40 mouse cellular contexts compared by ENCODE assay signal in genomic region chr2:164377478-164378426, GRCm38 (mm10). TPM values are rescaled to one million over a fixed set of nuclear protein-coding genes. Genes with fewer than 3 reads are reported as not detected.
DNase-seq lines count a peak whose midpoint lies in the region; ATAC-seq lines count a peak whose summit lies in the region.
"Had no signal": no experiment of that assay in that cellular context is flagged by ENCODE, and none has a peak within 500 bp of the region (broad histone marks: within the 10 kb centered on the region; RNA-seq: fewer than 3 reads in every experiment).

No protein-coding gene starts in this region.

- H3K36me3 ChIP-seq in forebrain, embryonic 11.5 days (ENCODE audit: control insufficient read depth, insufficient read depth, low read length), result no peaks in the 10 kb centered on the region
- H3K36me3 ChIP-seq: forebrain, embryonic 15.5 days; heart, embryonic 10.5 days; heart, embryonic 15.5 days; liver, embryonic 13.5 days; midbrain, embryonic 13.5 days had no signal

- peak; percentile 68 for DNase-seq in heart, adult 11 months
- no peak for DNase-seq in heart, postnatal 25 days (ENCODE audit: low spot score)
- peak; percentile 43 for DNase-seq in 3134 (ENCODE audit: extremely low read depth, insufficient read length, low spot score)
- DNase-seq in adipocyte (ENCODE audit: low spot score), result peak; percentile 35
- no peak for DNase-seq in forebrain, embryonic 11.5 days (ENCODE audit: low spot score)
- DNase-seq in layer of hippocampus, postnatal 14 days (ENCODE audit: low spot score in 2 of 2), result no peak
- DNase-seq in thymus, postnatal 10 days (ENCODE audit: low spot score in 2 of 2), result no peak
- DNase-seq: adrenal gland, adult 8-10 months; cerebellum, adult 11 months; cerebellum, adult 9-10 months; cerebellum, postnatal 36 days; gastrocnemius, adult 2 months; heart, postnatal 36 days; kidney, adult 9 months; kidney, postnatal 14 days; liver, embryonic 13.5 days; lung, adult 2 months; lung, postnatal 10 days; right cerebral cortex, adult 18-20 months; right cerebral cortex, postnatal 4 days; thymus, postnatal 25 days had no signal

- no peak overlapping the region for H3K4me3 ChIP-seq in forebrain, embryonic 11.5 days (ENCODE audit: low read depth, low read length)
- H3K4me3 ChIP-seq: forebrain, embryonic 15.5 days; gastrocnemius, adult 2 months; heart, embryonic 10.5 days; heart, embryonic 15.5 days; left cerebral cortex, adult 2 months; liver, embryonic 13.5 days; midbrain, embryonic 13.5 days had no signal

- no peaks in the 10 kb centered on the region for H3K27me3 ChIP-seq in forebrain, embryonic 11.5 days (ENCODE audit: control insufficient read depth, insufficient read depth, low read length)
- H3K27me3 ChIP-seq: forebrain, embryonic 15.5 days; heart, embryonic 15.5 days; liver, embryonic 13.5 days; midbrain, embryonic 13.5 days had no signal

- intact Hi-C loops in heart, postnatal 25 days (cut with DNase I), result no loop called here

- no peak overlapping the region for H3K9ac ChIP-seq in forebrain, embryonic 11.5 days (ENCODE audit: low read length)
- H3K9ac ChIP-seq: forebrain, embryonic 15.5 days; heart, embryonic 15.5 days; hindbrain, embryonic 14.5 days; liver, embryonic 13.5 days; midbrain, embryonic 13.5 days had no signal

- H3K27ac ChIP-seq in forebrain, embryonic 11.5 days (ENCODE audit: low read depth, low read length), result no peak overlapping the region
- H3K27ac ChIP-seq: forebrain, embryonic 15.5 days; gastrocnemius, adult 2 months; heart, embryonic 10.5 days; heart, embryonic 15.5 days; hindbrain, embryonic 14.5 days; left cerebral cortex, adult 2 months; liver, embryonic 13.5 days; macrophage; midbrain, embryonic 13.5 days had no signal

- no peak overlapping the region for H3K4me2 ChIP-seq in forebrain, embryonic 11.5 days (ENCODE audit: low read depth, low read length, severe bottlenecking)
- H3K4me2 ChIP-seq: forebrain, embryonic 15.5 days; heart, embryonic 15.5 days; hindbrain, embryonic 14.5 days; liver, embryonic 13.5 days; midbrain, embryonic 13.5 days had no signal

- no peaks in the 10 kb centered on the region for H3K4me1 ChIP-seq in forebrain, embryonic 11.5 days (replicated peaks; ENCODE audit: control insufficient read depth, insufficient read depth, low read length)
- H3K4me1 ChIP-seq: forebrain, embryonic 15.5 days; heart, embryonic 10.5 days; heart, embryonic 15.5 days; liver, embryonic 13.5 days; midbrain, embryonic 13.5 days had no signal

- no peaks in the 10 kb centered on the region for H3K9me3 ChIP-seq in forebrain, embryonic 11.5 days (ENCODE audit: control insufficient read depth, low read length)
- H3K9me3 ChIP-seq: forebrain, embryonic 15.5 days; heart, embryonic 10.5 days; heart, embryonic 15.5 days; liver, embryonic 13.5 days; midbrain, embryonic 13.5 days had no signal

- WGBS in forebrain, embryonic 11.5 days, result 90% methylated on average over 15 of the region's 15 CpGs

- ATAC-seq in megakaryocyte progenitor cell, adult 5-6 weeks (replicated peaks; ENCODE audit: poor library complexity), result 0 out of 2 replicates have a peak, but pooled peaks have one; percentile 16
- no peak for ATAC-seq in forebrain, embryonic 11.5 days (replicated peaks; ENCODE audit: low FRiP score)
- ATAC-seq: activated CD4-positive, CD25-positive, alpha-beta regulatory T cell, adult 4 months; CD4-positive, CD25-positive, alpha-beta regulatory T cell, adult 4 months; forebrain, embryonic 15.5 days; intestine, postnatal 0 days; midbrain, embryonic 13.5 days had no signal

RNA-seq across cellular contexts. Expression of gene Slpi, which starts 11.1 kb away (rescaled TPM):
- 1 to 10 TPM; 3.1 to 7.2 TPM for total RNA-seq in heart, postnatal 25 days (2021)
- total RNA-seq in megakaryocyte progenitor cell, adult 5-6 weeks (2015), result 244 and 316 TPM in 2 replicates
- total RNA-seq in megakaryocyte progenitor cell, adult 5-6 weeks (2017), result 39.7 and 71.6 TPM in 2 replicates
- polyA plus RNA-seq in forebrain, embryonic 11.5 days (2014; fragmentation: Nextera tagmentation; extraction: Ambion mirVana), result 0.31 and 0.32 TPM in 2 replicates
- total RNA-seq in layer of hippocampus, postnatal 14 days (2021), result 1 to 10 TPM; 1.2 to 2.0 TPM
- total RNA-seq: left cerebral cortex, adult 2 months had no signal
- polyA plus RNA-seq: forebrain, embryonic 15.5 days had no signal

RNA-seq across cellular contexts. Expression of gene Rbpjl, which starts 25.2 kb away (rescaled TPM):
- total RNA-seq in heart, postnatal 25 days (2021), result not detected
- not detected in 2 replicates for total RNA-seq in megakaryocyte progenitor cell, adult 5-6 weeks (2015)
- not detected in 2 replicates for total RNA-seq in megakaryocyte progenitor cell, adult 5-6 weeks (2017)
- not detected in 2 replicates for polyA plus RNA-seq in forebrain, embryonic 11.5 days (2014; fragmentation: Nextera tagmentation; extraction: Ambion mirVana)
- under 1 TPM; 0.41 to 0.91 TPM for total RNA-seq in layer of hippocampus, postnatal 14 days (2021)
- total RNA-seq: adrenal gland, adult 8-10 months; gastrocnemius, adult 2 months; heart, postnatal 36 days had no signal
- polyA plus RNA-seq: activated CD4-positive, CD25-positive, alpha-beta regulatory T cell, adult 4 months; CD4-positive, CD25-positive, alpha-beta regulatory T cell, adult 4 months; embryonic facial prominence, embryonic 11.5 days; macrophage; midbrain, embryonic 13.5 days; neural tube, embryonic 11.5 days had no signal

RNA-seq across cellular contexts. Expression of gene Matn4, which starts 27.2 kb away (rescaled TPM):
- total RNA-seq in heart, postnatal 25 days (2021), result under 1 TPM; 0.42 to 0.52 TPM
- total RNA-seq in megakaryocyte progenitor cell, adult 5-6 weeks (2015), result not detected in 2 replicates
- not detected in 2 replicates for total RNA-seq in megakaryocyte progenitor cell, adult 5-6 weeks (2017)
- not detected in 2 replicates for polyA plus RNA-seq in forebrain, embryonic 11.5 days (2014; fragmentation: Nextera tagmentation; extraction: Ambion mirVana)
- 10 to 100 TPM; 21.2 to 21.6 TPM for total RNA-seq in layer of hippocampus, postnatal 14 days (2021)
- polyA plus RNA-seq: CD4-positive, CD25-positive, alpha-beta regulatory T cell, adult 4 months; macrophage had no signal

RNA-seq across cellular contexts. Expression of gene Svs5, which starts 45.2 kb away (rescaled TPM):
- not detected for total RNA-seq in heart, postnatal 25 days (2021)
- total RNA-seq in megakaryocyte progenitor cell, adult 5-6 weeks (2015), result not detected in 2 replicates
- total RNA-seq in megakaryocyte progenitor cell, adult 5-6 weeks (2017), result not detected in 2 replicates
- polyA plus RNA-seq in forebrain, embryonic 11.5 days (2014; fragmentation: Nextera tagmentation; extraction: Ambion mirVana), result not detected in 2 replicates
- not detected for total RNA-seq in layer of hippocampus, postnatal 14 days (2021)
- total RNA-seq: gastrocnemius, adult 2 months; heart, postnatal 36 days; layer of hippocampus, adult 18-20 months; layer of hippocampus, postnatal 10 days; left cerebral cortex, adult 2 months; left cerebral cortex, postnatal 36 days had no signal
- polyA plus RNA-seq: activated CD4-positive, CD25-positive, alpha-beta regulatory T cell, adult 4 months; CD4-positive, CD25-positive, alpha-beta regulatory T cell, adult 4 months; embryonic facial prominence, embryonic 11.5 days; forebrain, embryonic 15.5 days; frontal cortex, adult 2 months; heart, embryonic 10.5 days; heart, embryonic 15.5 days; hindbrain, embryonic 14.5 days; intestine, postnatal 0 days; limb, embryonic 14.5 days; liver, embryonic 13.5 days; lung, adult 2 months; macrophage; midbrain, embryonic 13.5 days; neural tube, embryonic 11.5 days; spleen, adult 2 months had no signal

Comparison
In these comparisons a context has a peak if more than half of its experiments do, and no peak if none do; other contexts are left out.
1. DNase-seq: peak in heart, adult 11 months (single experiment), 3134 (single experiment) and adipocyte (single experiment); none in heart, postnatal 25 days (single experiment), forebrain, embryonic 11.5 days (single experiment), layer of hippocampus, postnatal 14 days (0 of 2) and thymus, postnatal 10 days (0 of 2).
2. RNA of gene Slpi, which starts 11.1 kb away (total RNA-seq): 39.7 to 316 TPM in megakaryocyte progenitor cell, adult 5-6 weeks; 3.1 to 7.2 TPM in heart, postnatal 25 days and 1.2 to 2.0 TPM in layer of hippocampus, postnatal 14 days; every median in the first group is over 4 times any median in the second.
3. RNA of gene Matn4, which starts 27.2 kb away (total RNA-seq): 21.2 to 21.6 TPM in layer of hippocampus, postnatal 14 days; 0.42 to 0.52 TPM in heart, postnatal 25 days and not detected in megakaryocyte progenitor cell, adult 5-6 weeks; every median in the first group is over 10 times any median in the second.